Mouse (Mus musculus) megakaryocyte progenitor cell, adult 5-6 weeks (primary cell): ENCODE measurements around the gene Gstm4. TPM values are rescaled to one million over a fixed set of nuclear protein-coding genes. Genes with fewer than 3 reads are reported as not detected.
"Not testable (repeated sequence)": the region's sequence is repeated elsewhere in the genome, so short reads cannot be mapped to it uniquely, and the experiment has no call there.

ENCODE experiments used
- ATAC-seq: replicated peaks from 2 replicates; pipeline ENCODE4 v1.8.0; 2016; ENCODE audit warnings: mild to moderate bottlenecking, moderate TSS enrichment, inconsistent platforms; ENCODE audit not compliant: poor library complexity
- total RNA-seq, 2 experiments: library from RNA; stranded (forward) in 1 of 2; stranded (reverse) in 1 of 2; fragments of 157-497, 149-512 nt in 1 of 2; fragments of 200-1000 nt in 1 of 2; gene quantifications; 2 replicates each; pipeline versions ENCODE4 v1.2.3 to v1.2.4; 2015 to 2017

The Gstm4 gene
- total RNA-seq, 2 experiments from 2014 or later: 15.8 to 22.1 TPM

- ATAC-seq: not testable (repeated sequence)
Measured at GRCm38 (mm10) chr3:108019226-108019625, 25.5 kb downstream of the Gstm4 start.

GRCm38 (mm10) chr3:108018190-108018820, 26.4 kb downstream of the Gstm4 start:
- peak; percentile 14; the same call in 1 of the 2 replicates for ATAC-seq

GRCm38 (mm10) chr3:108017473-108018189, 27.1 kb downstream of the Gstm4 start, which contains the start of gene Gstm1:
TSS of gene Gstm1 (minus strand) at chr3:108017973.
- peak; percentile 79 for ATAC-seq

DNA sequence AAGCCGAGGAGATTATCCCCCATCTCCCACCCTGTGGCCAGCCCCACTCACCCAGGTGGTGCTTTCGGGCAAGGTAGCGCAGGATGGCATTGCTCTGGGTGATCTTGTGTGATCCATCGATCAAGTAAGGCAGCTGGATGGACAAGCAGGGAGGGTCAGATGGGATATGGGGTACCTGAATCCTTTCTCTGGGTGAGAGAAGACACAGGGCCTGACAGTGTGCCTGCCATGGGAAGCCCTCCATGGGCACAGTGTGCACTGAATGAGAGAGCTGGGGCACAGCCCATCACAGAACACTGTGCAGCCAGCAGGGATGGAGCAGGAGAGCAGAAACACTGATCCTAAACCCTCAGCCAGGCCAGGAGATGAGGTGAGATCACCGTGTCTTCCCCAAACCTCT, 28.2 kb downstream of the Gstm4 start:
- not testable (repeated sequence) for ATAC-seq

GRCm38 (mm10) chr3:108014974-108015346, 29.7 kb downstream of the Gstm4 start:
- no peak for ATAC-seq

GRCm38 (mm10) chr3:108014098-108014973, 30.4 kb downstream of the Gstm4 start:
- ATAC-seq: no peak

DNA sequence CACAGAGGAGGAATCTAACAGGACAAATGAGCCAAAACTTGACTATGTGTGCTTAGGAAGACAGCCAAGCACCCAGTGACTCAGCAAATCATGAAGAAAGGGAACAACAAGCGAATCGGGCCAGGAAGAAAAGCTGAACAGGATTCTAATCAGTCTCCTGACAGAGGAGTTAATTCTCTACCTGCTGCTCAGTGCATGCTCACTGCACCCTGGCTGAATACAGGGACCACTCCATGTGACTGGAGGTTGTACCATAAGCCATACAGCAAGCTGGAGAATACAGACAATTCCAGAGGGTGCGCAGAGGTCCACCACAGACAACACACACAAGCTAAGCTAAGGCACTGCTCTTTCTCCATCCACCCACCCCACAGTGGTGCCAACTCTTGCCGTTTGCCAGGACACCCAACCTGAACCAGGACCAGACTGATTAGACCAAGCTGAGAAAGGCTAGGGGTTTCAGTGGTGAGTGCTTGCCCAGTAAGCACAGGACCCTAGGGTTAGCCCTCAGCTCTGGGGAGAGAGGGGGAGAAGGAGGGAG, 31.3 kb downstream of the Gstm4 start:
- no peak for ATAC-seq

GRCm38 (mm10) chr3:108011558-108011957, 33.1 kb downstream of the Gstm4 start:
- no peak for ATAC-seq

DNA sequence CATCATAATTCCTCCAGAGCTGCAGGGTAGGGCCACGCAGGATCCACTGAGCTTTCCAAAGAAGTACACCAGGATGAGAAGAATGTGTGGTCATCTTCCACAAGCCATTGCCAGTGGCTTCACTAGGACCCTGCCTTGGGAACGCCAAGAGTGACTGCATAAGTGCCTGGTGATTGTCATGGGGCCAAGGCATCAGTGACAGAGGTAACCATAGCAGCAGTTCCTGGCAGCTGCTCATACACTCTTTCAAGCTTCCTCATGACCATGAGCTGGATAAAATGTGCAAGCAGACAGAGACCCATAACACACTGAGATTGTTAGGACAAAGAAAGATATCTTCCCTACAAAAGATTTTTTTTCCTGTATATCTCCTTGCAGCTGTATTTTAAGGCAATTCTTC, 34.4 kb downstream of the Gstm4 start:
- ATAC-seq: no peak

DNA sequence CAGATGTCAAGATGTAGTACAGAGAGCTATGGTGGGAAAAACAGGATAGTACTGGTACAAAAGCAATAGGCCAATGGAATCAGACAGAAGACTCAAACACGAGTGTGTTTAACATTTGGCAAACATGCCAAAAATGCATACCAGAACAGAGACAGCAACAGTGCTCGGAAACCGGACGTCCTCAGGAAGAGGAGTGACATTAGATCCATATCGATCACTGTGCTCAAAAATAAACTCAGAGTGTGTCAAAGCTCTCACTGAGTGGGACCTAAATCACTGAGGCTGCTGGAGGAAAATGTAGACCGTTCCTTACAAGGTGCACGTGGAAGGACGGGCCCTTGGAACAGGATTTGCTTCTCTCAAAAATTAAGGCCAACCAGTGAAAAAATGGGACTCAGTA, 42.7 kb downstream of the Gstm4 start:
- ATAC-seq: no peak

GRCm38 (mm10) chr3:107999491-107999890, 45.2 kb downstream of the Gstm4 start:
- ATAC-seq: no peak

DNA sequence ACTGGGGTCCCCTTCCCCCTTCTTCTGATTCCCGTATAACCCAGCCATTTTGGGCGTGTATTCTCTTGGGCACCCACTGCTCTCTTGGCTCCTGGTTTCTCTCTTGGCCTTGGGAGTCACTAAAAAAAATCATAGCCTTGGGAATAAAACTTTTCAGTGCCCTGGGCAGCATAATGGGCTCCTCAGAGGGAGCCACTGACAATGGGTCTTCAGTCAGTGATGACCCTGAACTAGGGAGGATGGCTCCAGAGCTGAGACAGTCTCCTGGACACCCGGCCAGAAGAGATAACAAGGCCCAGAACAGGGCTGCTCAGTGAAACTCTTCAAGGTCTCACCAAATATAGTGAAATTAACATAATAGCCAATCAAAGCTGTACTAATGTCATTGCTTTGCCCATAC, 46.1 kb downstream of the Gstm4 start:
- ATAC-seq: no peak

DNA sequence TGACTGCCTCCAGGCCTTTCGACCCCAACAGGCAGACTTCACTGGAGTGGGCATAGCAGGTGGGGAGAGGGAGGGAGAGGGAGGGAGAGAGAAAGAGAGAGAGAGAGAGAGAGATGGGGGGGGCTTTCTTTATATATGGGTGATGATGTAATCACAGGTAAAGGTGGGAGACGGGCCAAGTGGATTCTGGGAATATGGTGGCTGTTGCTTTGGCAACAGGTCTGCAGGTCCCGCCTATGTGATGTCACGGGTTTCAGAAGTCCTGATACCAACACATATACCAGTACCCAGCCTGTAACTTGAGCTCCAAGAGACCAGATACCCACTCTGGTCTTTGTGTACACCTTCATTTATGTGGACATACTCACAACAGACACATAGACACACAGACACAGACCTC, 48.1 kb downstream of the Gstm4 start:
- no peak for ATAC-seq

DNA sequence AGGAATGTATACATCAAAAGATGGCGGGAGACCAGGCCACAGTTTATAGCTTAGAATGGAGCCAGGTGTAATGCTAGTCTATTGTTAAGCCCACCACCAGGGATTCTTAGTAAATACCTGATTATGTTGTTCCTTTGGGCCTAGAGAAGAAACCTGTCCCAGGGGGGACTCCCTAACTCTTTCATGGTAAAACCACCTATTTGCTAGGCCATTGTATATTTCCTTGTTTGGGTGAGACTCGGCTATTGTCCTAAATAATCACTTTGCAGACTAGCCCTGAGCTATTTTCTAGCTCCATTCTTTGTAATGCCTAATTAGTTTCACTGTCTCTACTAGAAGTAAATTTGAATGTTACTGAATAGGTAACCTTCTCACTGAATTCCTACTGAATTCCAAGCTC, 48.7 kb downstream of the Gstm4 start:
- ATAC-seq: not testable (repeated sequence)

Other genes with a start within 250 kb of the Gstm4 start
- 0.07 and 0.12 TPM in 2 replicates for gene Eps8l3, start 167.7 kb downstream of the Gstm4 start, total RNA-seq (2015)
- not detected in 2 replicates for gene Eps8l3, start 167.7 kb downstream of the Gstm4 start, total RNA-seq (2017)
- gene Gstm5, start 149.1 kb downstream of the Gstm4 start, total RNA-seq (2015): 38.2 and 61.5 TPM in 2 replicates
- 23.6 and 30.6 TPM in 2 replicates for gene Gstm5, start 149.1 kb downstream of the Gstm4 start, total RNA-seq (2017)
- 4.4 and 5.7 TPM in 2 replicates for gene Gstm7, start 113.1 kb downstream of the Gstm4 start, total RNA-seq (2015)
- gene Gstm7, start 113.1 kb downstream of the Gstm4 start, total RNA-seq (2017): 1.6 and 1.9 TPM in 2 replicates
- gene Gstm6, start 101.1 kb downstream of the Gstm4 start, total RNA-seq (2015): 0.22 TPM in 1 of 2 replicates, not detected in the other
- gene Gstm6, start 101.1 kb downstream of the Gstm4 start, total RNA-seq (2017): not detected in 2 replicates
- gene Gstm3, start 75.6 kb downstream of the Gstm4 start, total RNA-seq (2015): not detected in 2 replicates
- not detected in 2 replicates for gene Gstm3, start 75.6 kb downstream of the Gstm4 start, total RNA-seq (2017)
- 2.1 and 2.2 TPM in 2 replicates for gene Gstm2, start 58.4 kb downstream of the Gstm4 start, total RNA-seq (2015)
- gene Gstm2, start 58.4 kb downstream of the Gstm4 start, total RNA-seq (2017): 4.8 and 6.8 TPM in 2 replicates
- 1,143 and 1,246 TPM in 2 replicates for gene Gstm1, start 26.9 kb downstream of the Gstm4 start, total RNA-seq (2015)
- gene Gstm1, start 26.9 kb downstream of the Gstm4 start, total RNA-seq (2017): 511 and 599 TPM in 2 replicates
- 52.9 and 63.6 TPM in 2 replicates for gene Ampd2, start 41.8 kb upstream of the Gstm4 start, total RNA-seq (2015)
- 33.9 and 48.4 TPM in 2 replicates for gene Ampd2, start 41.8 kb upstream of the Gstm4 start, total RNA-seq (2017)
- gene Gnat2, start 47.9 kb upstream of the Gstm4 start, total RNA-seq (2015): 0.72 and 1.8 TPM in 2 replicates
- 1.0 and 2.0 TPM in 2 replicates for gene Gnat2, start 47.9 kb upstream of the Gstm4 start, total RNA-seq (2017)
- 143 and 147 TPM in 2 replicates for gene Gnai3, start 101.3 kb upstream of the Gstm4 start, total RNA-seq (2015)
- gene Gnai3, start 101.3 kb upstream of the Gstm4 start, total RNA-seq (2017): 167 TPM in 2 replicates
- not detected in 2 replicates for gene Gpr61, start 110.0 kb upstream of the Gstm4 start, total RNA-seq (2015)
- gene Gpr61, start 110.0 kb upstream of the Gstm4 start, total RNA-seq (2017): not detected in 2 replicates
- 1.3 and 1.8 TPM in 2 replicates for gene Amigo1, start 141.4 kb upstream of the Gstm4 start, total RNA-seq (2015)
- 2.3 and 3.6 TPM in 2 replicates for gene Amigo1, start 141.4 kb upstream of the Gstm4 start, total RNA-seq (2017)
- gene Cyb561d1, start 156.3 kb upstream of the Gstm4 start, total RNA-seq (2015): 2.3 and 2.5 TPM in 2 replicates
- 3.7 and 5.4 TPM in 2 replicates for gene Cyb561d1, start 156.3 kb upstream of the Gstm4 start, total RNA-seq (2017)
- 4.0 and 4.2 TPM in 2 replicates for gene Atxn7l2, start 166.0 kb upstream of the Gstm4 start, total RNA-seq (2015)
- gene Atxn7l2, start 166.0 kb upstream of the Gstm4 start, total RNA-seq (2017): 1.6 and 3.0 TPM in 2 replicates
- not detected in 2 replicates for gene Sypl2, start 181.8 kb upstream of the Gstm4 start, total RNA-seq (2015)
- not detected in 2 replicates for gene Sypl2, start 181.8 kb upstream of the Gstm4 start, total RNA-seq (2017)
- gene Psma5, start 212.0 kb upstream of the Gstm4 start, total RNA-seq (2015): 308 and 312 TPM in 2 replicates
- 290 and 314 TPM in 2 replicates for gene Psma5, start 212.0 kb upstream of the Gstm4 start, total RNA-seq (2017)
- 53.8 and 58.9 TPM in 2 replicates for gene Sort1, start 239.2 kb upstream of the Gstm4 start, total RNA-seq (2015)
- gene Sort1, start 239.2 kb upstream of the Gstm4 start, total RNA-seq (2017): 45.5 and 51.2 TPM in 2 replicates